Mouse (Mus musculus): Measurements from ENCODE around the gene Nmnat2. TPM values are rescaled to one million over a fixed set of nuclear protein-coding genes. Genes with fewer than 3 reads are reported as not detected.

Nmnat2 gene
- polyA plus RNA-seq, 1 experiment, result 8.3 TPM

DNA sequence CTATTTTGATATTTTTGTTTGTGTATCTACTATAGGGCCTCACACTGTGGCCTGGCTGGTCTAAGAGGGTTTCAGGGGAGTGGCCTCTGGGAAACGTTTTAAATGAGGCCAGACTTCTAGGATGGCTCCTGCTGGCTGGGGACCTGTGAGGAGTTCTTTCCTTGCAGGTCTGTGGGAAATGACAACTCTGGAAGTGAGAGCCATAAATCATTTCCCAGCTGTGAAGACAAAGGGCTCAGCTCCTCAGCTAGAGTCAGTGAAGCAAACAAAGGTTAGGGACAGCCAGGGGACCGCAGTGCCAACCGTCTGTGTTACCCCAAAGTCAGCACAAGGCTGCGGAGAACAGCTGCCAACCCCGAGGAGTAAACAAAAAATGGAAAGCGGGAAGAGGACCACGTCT is 107.8 kb downstream of the Nmnat2 start:
- Histone ChIP-seq H3K79me2 (ENCODE audit: control insufficient read depth, insufficient read depth) (no peaks in the 10 kb centered on the region), H3K4me3 (ENCODE audit: insufficient read depth, poor library complexity, severe bottlenecking) (no peak overlapping the region), H3K36me3 (ENCODE audit: control insufficient read depth, insufficient read depth) (no peaks in the 10 kb centered on the region), H3K79me3 (ENCODE audit: low read depth) (no peaks in the 10 kb centered on the region), H3K27me3 (ENCODE audit: control insufficient read depth, insufficient read depth, insufficient read length) (no peaks in the 10 kb centered on the region), H3ac (ENCODE audit: control insufficient read depth, insufficient read length, low read depth) (no peak overlapping the region)
- no peak for TF ChIP-seq FOSL1 (IDR thresholded peaks at IDR 0.05; ENCODE audit: insufficient read depth, low read length, poor library complexity, severe bottlenecking)

DNA sequence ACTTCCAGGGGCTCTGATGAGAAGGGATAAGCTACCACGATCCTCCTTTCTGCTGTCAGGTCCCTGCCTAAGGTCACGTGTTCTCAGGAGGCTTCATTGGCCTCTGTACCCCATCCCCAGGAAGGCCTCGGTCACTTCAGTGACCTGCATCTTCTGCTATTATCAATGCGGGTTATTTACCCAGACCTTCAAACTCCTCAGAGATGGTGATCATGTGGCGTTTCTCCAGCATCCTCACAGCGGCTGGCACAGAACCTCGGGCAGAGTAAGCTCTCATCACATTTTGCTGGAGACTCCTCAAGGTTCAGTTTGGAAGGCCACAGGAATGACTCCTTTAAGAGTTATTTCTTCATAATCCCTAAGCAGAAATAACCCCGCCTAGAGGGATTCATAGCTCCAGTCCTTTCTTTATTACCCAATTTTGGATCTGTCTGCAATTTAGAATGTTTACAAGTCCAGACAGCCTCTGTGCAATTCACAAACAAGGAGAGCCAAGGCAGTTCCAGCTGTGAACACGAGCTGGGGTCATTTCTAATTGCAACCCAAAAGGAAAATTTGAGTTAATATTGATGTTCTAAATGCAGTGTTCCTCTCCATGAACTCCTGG is 110.1 kb downstream of the Nmnat2 start:
- TF ChIP-seq MYOG (IDR thresholded peaks at IDR 0.05; ENCODE audit: control insufficient read depth, extremely low read depth, insufficient read length) (no peak), CTCF (IDR thresholded peaks at IDR 0.05; ENCODE audit: control insufficient read depth, insufficient read depth, insufficient read length) (no peak), USF1 (IDR thresholded peaks at IDR 0.05; ENCODE audit: low read depth) (no peak), MYOD1 (IDR thresholded peaks at IDR 0.05; ENCODE audit: control insufficient read depth, insufficient read length, low read depth) (no peak), FOSL1 (IDR thresholded peaks at IDR 0.05; ENCODE audit: insufficient read depth, low read length, poor library complexity, severe bottlenecking) (no peak), CEBPB (IDR thresholded peaks at IDR 0.05; ENCODE audit: low read depth) (no peak), MAX (IDR thresholded peaks at IDR 0.05) (no peak)
- H3K79me2 ChIP-seq (ENCODE audit: control insufficient read depth, insufficient read depth), result no peaks in the 10 kb centered on the region
- no peaks in the 10 kb centered on the region for H3K79me3 ChIP-seq (ENCODE audit: low read depth)
- H3ac ChIP-seq (ENCODE audit: control insufficient read depth, insufficient read length, low read depth), result no peak overlapping the region
- H3K4me3 ChIP-seq (ENCODE audit: insufficient read depth, poor library complexity, severe bottlenecking), result no peak overlapping the region
- H3K36me3 ChIP-seq (ENCODE audit: control insufficient read depth, insufficient read depth), result no peaks in the 10 kb centered on the region
- H3K27me3 ChIP-seq (ENCODE audit: control insufficient read depth, insufficient read depth, insufficient read length), result no peaks in the 10 kb centered on the region

DNA sequence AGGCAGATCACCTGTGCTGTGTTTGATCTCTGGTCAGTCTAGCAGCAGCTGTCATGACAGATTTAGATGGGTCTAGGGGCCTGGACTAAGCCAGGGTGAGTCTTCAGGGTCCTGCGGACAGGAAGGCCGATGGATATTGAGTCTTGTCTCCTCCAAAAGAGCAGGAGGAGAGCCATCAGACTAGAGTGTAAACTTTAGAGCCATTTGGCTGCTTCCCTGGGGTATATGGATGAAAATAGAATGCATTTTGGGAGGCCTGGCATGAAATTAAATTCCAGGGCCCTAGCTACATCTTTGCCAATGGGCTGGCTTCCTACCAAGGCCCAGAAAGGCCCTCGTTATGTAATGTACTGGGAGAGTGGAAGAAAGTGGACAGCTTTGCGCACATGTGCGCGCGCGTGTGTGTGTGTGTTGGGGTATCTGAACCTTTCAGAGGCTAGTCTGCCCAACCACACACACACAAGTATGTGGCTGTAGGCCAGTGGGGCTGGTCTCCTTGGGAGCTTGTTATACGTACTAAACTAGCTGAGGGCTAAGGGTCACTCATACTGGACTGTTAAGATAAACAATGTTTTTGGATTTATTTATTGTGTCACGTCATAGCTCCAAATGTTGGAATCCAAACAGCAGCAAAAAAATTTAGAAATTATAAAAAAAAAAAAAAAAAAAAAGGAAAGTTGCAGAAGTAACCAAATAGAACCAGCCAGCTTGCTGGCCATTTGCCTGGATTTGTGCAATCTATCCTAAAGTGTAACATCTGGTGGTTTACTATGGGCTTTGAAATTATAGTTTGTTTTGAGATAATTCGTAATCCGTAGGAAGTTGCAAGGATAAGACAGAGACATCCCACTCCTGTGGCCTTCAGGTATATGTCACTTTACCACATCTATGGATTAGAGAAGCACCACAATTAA is 110.9 kb downstream of the Nmnat2 start:
- TF ChIP-seq CTCF (IDR thresholded peaks at IDR 0.05; ENCODE audit: control insufficient read depth, insufficient read depth, insufficient read length) (no peak), MYOG (IDR thresholded peaks at IDR 0.05; ENCODE audit: control insufficient read depth, extremely low read depth, insufficient read length) (no peak), MYOD1 (IDR thresholded peaks at IDR 0.05; ENCODE audit: control insufficient read depth, insufficient read length, low read depth) (no peak)
- Histone ChIP-seq H3ac (ENCODE audit: control insufficient read depth, insufficient read length, low read depth) (no peak overlapping the region), H3K36me3 (ENCODE audit: control insufficient read depth, insufficient read depth) (no peaks in the 10 kb centered on the region), H3K4me3 (ENCODE audit: insufficient read depth, poor library complexity, severe bottlenecking) (no peak overlapping the region), H3K27me3 (ENCODE audit: control insufficient read depth, insufficient read depth, insufficient read length) (no peaks in the 10 kb centered on the region), H3K79me2 (ENCODE audit: control insufficient read depth, insufficient read depth) (no peaks in the 10 kb centered on the region), H3K79me3 (ENCODE audit: low read depth) (no peaks in the 10 kb centered on the region)

DNA sequence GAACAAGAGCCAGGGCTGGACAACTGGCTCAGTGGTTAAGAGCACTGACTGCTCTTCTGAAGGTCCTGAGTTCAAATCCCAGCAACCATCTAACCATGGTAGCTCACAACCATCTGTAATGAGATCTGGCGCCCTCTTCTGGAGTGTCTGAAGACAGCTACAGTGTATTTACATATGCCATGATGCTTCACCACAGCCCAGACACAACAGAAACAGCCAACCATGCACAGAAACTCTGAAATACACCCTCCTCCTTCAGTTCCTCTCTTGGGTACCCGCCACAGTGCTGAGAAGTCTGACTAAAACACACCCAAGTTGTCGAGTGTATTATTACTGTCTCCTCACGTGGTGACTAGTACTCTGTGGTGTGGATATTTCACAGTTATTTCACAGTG is 111.6 kb downstream of the Nmnat2 start:
- Histone ChIP-seq H3K4me3 (ENCODE audit: insufficient read depth, poor library complexity, severe bottlenecking) (no peak overlapping the region), H3ac (ENCODE audit: control insufficient read depth, insufficient read length, low read depth) (no peak overlapping the region), H3K79me3 (ENCODE audit: low read depth) (no peaks in the 10 kb centered on the region), H3K79me2 (ENCODE audit: control insufficient read depth, insufficient read depth) (no peaks in the 10 kb centered on the region), H3K27me3 (ENCODE audit: control insufficient read depth, insufficient read depth, insufficient read length) (no peaks in the 10 kb centered on the region), H3K36me3 (ENCODE audit: control insufficient read depth, insufficient read depth) (no peaks in the 10 kb centered on the region)
- TF ChIP-seq MYOD1 (IDR thresholded peaks at IDR 0.05; ENCODE audit: control insufficient read depth, insufficient read length, low read depth) (no peak), MYOG (IDR thresholded peaks at IDR 0.05; ENCODE audit: control insufficient read depth, extremely low read depth, insufficient read length) (no peak), USF1 (IDR thresholded peaks at IDR 0.05; ENCODE audit: low read depth) (no peak), FOSL1 (IDR thresholded peaks at IDR 0.05; ENCODE audit: insufficient read depth, low read length, poor library complexity, severe bottlenecking) (no peak), CEBPB (IDR thresholded peaks at IDR 0.05; ENCODE audit: low read depth) (no peak), MAX (IDR thresholded peaks at IDR 0.05) (no peak), CTCF (IDR thresholded peaks at IDR 0.05; ENCODE audit: control insufficient read depth, insufficient read depth, insufficient read length) (no peak)

DNA sequence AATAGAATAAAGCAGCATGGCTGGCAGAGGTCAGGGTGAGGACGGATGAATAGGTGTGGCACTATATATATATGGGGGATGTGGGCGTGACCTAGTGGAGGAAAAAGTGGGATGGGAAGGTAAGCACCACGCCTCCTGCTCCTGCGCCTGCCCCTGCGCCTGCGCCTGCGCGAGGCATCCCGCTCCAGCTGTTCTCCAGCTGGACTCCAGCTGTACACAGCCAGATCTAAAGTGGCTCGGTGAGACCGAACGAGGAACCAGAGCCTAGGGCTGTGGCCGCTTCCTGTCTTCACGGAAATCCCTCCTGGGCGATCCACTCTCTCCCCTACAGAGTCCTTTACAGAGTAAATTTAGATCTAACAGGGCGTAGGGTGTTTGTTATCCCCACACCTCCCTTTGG is 116.8 kb downstream of the Nmnat2 start:
- Histone ChIP-seq H3K79me2 (ENCODE audit: control insufficient read depth, insufficient read depth) (no peaks in the 10 kb centered on the region), H3K36me3 (ENCODE audit: control insufficient read depth, insufficient read depth) (no peaks in the 10 kb centered on the region), H3ac (ENCODE audit: control insufficient read depth, insufficient read length, low read depth) (no peak overlapping the region), H3K79me3 (ENCODE audit: low read depth) (no peaks in the 10 kb centered on the region), H3K27me3 (ENCODE audit: control insufficient read depth, insufficient read depth, insufficient read length) (no peaks in the 10 kb centered on the region), H3K4me3 (ENCODE audit: insufficient read depth, poor library complexity, severe bottlenecking) (no peak overlapping the region)
- TF ChIP-seq FOSL1 (IDR thresholded peaks at IDR 0.05; ENCODE audit: insufficient read depth, low read length, poor library complexity, severe bottlenecking) (no peak), CTCF (IDR thresholded peaks at IDR 0.05; ENCODE audit: control insufficient read depth, insufficient read depth, insufficient read length) (no peak), CEBPB (IDR thresholded peaks at IDR 0.05; ENCODE audit: low read depth) (no peak), MAX (IDR thresholded peaks at IDR 0.05) (no peak), MYOG (IDR thresholded peaks at IDR 0.05; ENCODE audit: control insufficient read depth, extremely low read depth, insufficient read length) (no peak), USF1 (IDR thresholded peaks at IDR 0.05; ENCODE audit: low read depth) (no peak), MYOD1 (IDR thresholded peaks at IDR 0.05; ENCODE audit: control insufficient read depth, insufficient read length, low read depth) (no peak)

DNA sequence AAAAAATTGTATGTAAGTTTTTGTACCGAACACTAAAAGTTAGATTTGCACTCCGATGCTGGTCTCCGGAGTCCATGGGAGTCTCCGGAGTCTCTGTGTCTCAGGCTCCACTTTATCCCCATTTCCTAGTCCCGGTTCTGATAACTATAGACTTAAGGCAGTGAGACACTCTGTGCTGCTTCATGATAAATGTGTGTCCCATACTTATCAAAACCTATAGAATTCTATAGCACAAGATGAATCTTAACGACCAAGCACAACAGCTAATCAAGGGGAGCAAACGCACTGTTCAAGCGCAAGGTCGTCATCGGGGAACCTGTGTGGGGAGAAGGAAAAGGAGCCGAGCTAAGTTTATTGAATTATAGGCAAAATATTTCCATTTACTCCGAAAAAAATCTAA is 117.2 kb downstream of the Nmnat2 start:
- Histone ChIP-seq H3K36me3 (ENCODE audit: control insufficient read depth, insufficient read depth) (no peaks in the 10 kb centered on the region), H3K79me3 (ENCODE audit: low read depth) (no peaks in the 10 kb centered on the region), H3K79me2 (ENCODE audit: control insufficient read depth, insufficient read depth) (no peaks in the 10 kb centered on the region), H3K27me3 (ENCODE audit: control insufficient read depth, insufficient read depth, insufficient read length) (no peaks in the 10 kb centered on the region), H3ac (ENCODE audit: control insufficient read depth, insufficient read length, low read depth) (no peak overlapping the region), H3K4me3 (ENCODE audit: insufficient read depth, poor library complexity, severe bottlenecking) (no peak overlapping the region)
- TF ChIP-seq CTCF (IDR thresholded peaks at IDR 0.05; ENCODE audit: control insufficient read depth, insufficient read depth, insufficient read length) (no peak), USF1 (IDR thresholded peaks at IDR 0.05; ENCODE audit: low read depth) (no peak), MYOD1 (IDR thresholded peaks at IDR 0.05; ENCODE audit: control insufficient read depth, insufficient read length, low read depth) (no peak), MAX (IDR thresholded peaks at IDR 0.05) (no peak), MYOG (IDR thresholded peaks at IDR 0.05; ENCODE audit: control insufficient read depth, extremely low read depth, insufficient read length) (no peak), CEBPB (IDR thresholded peaks at IDR 0.05; ENCODE audit: low read depth) (no peak), FOSL1 (IDR thresholded peaks at IDR 0.05; ENCODE audit: insufficient read depth, low read length, poor library complexity, severe bottlenecking) (no peak)
